Mouse (Mus musculus) embryonic facial prominence, embryonic 13.5 days (tissue): Measurements from ENCODE around the gene Pkd1. TPM values are rescaled to one million over a fixed set of nuclear protein-coding genes. Genes with fewer than 3 reads are reported as not detected.
A peak's percentile ranks its signal among the peaks of the same experiment; 100 is the strongest.

Experiments used
- ATAC-seq: fragments of 200-750 bp; cut with Nextera tagmentation; 2 replicates; pipeline ENCODE4 v1.8.0; 2017; ENCODE audit warnings: low read depth; ENCODE audit not compliant: insufficient number of reproducible peaks, insufficient read depth, low FRiP score, low TSS enrichment
- H3K27ac ChIP-seq: fragments of 300-500 bp; sonication (generic); 2 replicates; pipeline ENCODE4 v1.5.1; 2015; ENCODE audit warnings: moderate library complexity, mild to moderate bottlenecking, inconsistent platforms
- H3K27me3 ChIP-seq: fragments of 300-500 bp; sonication (generic); 2 replicates; pipeline ENCODE4 v1.6.1; 2015; ENCODE audit warnings: mild to moderate bottlenecking, inconsistent platforms
- H3K36me3 ChIP-seq: fragments of 300-500 bp; sonication (generic); 2 replicates; pipeline ENCODE4 v1.6.1; 2015; ENCODE audit warnings: mild to moderate bottlenecking, inconsistent platforms
- H3K4me1 ChIP-seq: fragments of 300-500 bp; sonication (generic); 2 replicates; pipeline ENCODE4 v1.6.1; 2015; ENCODE audit warnings: inconsistent platforms
- H3K4me2 ChIP-seq: fragments of 300-500 bp; sonication (generic); 2 replicates; pipeline ENCODE4 v1.6.1; 2015; ENCODE audit warnings: moderate library complexity, mild to moderate bottlenecking, inconsistent platforms
- H3K4me3 ChIP-seq: fragments of 300-500 bp; sonication (generic); 2 replicates; pipeline ENCODE4 v1.5.1; 2015; ENCODE audit warnings: mild to moderate bottlenecking, inconsistent platforms
- H3K9ac ChIP-seq: fragments of 300-500 bp; sonication (generic); 2 replicates; pipeline ENCODE4 v1.6.1; 2015; ENCODE audit warnings: mild to moderate bottlenecking, inconsistent platforms
- H3K9me3 ChIP-seq: fragments of 300-500 bp; sonication (generic); 2 replicates; pipeline ENCODE4 v1.6.1; 2016; ENCODE audit warnings: inconsistent platforms
- WGBS: fragments of 180-500 bp; shearing (Covaris S2); methylation state at CpG from one replicate; pipeline ENCODE4 v1.1.7; 2015; ENCODE audit warnings: mixed read lengths; 5-methylcytosine and 5-hydroxymethylcytosine counted together
- polyA plus RNA-seq: library from polyadenylated mRNA; unstranded; fragments of >200 nt; fragmentation: Nextera tagmentation; extraction: Ambion mirVana; gene quantifications from 2 replicates; pipeline ENCODE4 v1.2.1, GENCODE M21; 2015

Pkd1 gene
- polyA plus RNA-seq, 1 experiment from 2014 or later = 30.6 TPM

GRCm38 (mm10) chr17:24524734-24525133 lies 24.9 kb upstream of the Pkd1 start:
- H3K4me3 ChIP-seq = no peak overlapping the region
- peaks cover 26% of the 10 kb centered on the region for H3K4me1 ChIP-seq
- peak overlapping the region; percentile 90 for H3K9ac ChIP-seq
- no peak overlapping the region for H3K27ac ChIP-seq
- no peak for ATAC-seq
- WGBS = 74% methylated on average over 2 of the region's 2 CpGs
- no peaks in the 10 kb centered on the region for H3K9me3 ChIP-seq
- H3K27me3 ChIP-seq = no peaks in the 10 kb centered on the region
- H3K36me3 ChIP-seq = peaks cover 33% of the 10 kb centered on the region
- H3K4me2 ChIP-seq = no peak overlapping the region

DNA sequence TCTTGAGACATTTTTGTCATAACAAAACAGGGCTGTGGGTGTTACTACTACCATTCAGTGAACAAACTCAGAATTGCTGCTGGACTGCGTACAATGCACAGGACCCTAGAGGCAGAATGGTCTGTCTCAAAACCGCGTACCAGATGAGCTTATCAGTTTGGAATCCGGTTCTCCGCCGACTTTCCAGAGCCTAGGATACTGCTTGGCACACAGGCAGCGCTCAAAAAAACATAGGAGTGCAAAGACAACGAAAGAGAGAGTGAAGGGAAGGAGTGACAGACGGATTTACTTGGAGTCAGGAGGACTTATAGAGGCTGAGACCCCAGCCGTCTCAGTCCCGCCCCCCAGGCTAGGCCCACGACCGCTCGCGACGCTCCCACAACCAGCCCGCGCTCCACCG lies 22.3 kb upstream of the Pkd1 start:
- peak; percentile 20; the same call in 1 of the 2 replicates for ATAC-seq
- H3K4me2 ChIP-seq = peak overlapping the region; percentile 70
- peaks cover 28% of the 10 kb centered on the region for H3K36me3 ChIP-seq
- peak overlapping the region; percentile 87 for H3K27ac ChIP-seq
- peaks cover 52% of the 10 kb centered on the region for H3K4me1 ChIP-seq
- H3K9ac ChIP-seq = peak overlapping the region; percentile 90
- under 1% methylated on average over 19 of the region's 19 CpGs for WGBS
- peak overlapping the region; percentile 74 for H3K4me3 ChIP-seq
- no peaks in the 10 kb centered on the region for H3K27me3 ChIP-seq
- H3K9me3 ChIP-seq = no peaks in the 10 kb centered on the region

DNA sequence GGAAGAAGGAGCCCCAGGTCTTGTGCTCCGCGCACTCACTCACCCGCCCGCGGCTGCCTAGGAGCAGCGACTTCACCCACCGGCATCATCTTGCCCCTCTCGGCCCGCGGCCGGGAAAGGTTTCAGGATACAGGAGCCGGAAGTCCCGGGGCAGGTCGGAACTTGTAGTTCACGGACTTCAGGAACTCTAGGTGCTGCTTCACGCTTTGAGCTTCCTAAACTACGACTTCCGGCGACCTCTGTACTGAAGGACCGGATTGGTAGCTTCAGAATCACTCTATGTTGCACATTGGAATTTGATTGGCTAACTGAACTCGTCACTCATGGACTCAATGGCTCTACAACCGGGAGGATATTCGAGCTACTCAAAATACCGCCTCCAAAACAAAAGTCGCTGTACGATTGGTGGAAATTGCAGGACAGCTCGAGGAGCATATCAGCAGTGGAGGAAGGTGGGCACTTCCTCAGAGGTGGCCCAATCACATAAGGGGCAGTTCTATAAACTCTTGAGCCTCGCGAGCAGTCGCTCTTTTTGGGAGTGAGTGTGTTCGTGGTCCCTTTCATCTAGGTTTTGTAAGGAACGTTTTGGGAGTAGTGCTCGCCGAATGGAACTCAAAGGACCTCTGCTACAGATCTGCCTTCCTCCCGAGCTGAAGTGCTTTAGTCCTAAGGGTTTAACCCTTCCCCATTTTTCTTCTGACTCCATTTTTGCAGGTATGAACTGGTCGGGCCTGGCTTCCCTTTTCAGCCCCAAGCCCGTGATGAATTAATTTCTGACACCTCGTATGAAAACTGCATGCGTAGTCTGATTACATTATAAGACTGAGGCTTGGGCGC lies 21.7 kb upstream of the Pkd1 start, which contains the start of gene Traf7:
TSS of gene Traf7 (minus strand) at position 216 of the 837 bp plus-strand sequence.
- under 1% methylated on average over 40 of the region's 40 CpGs for WGBS
- no peaks in the 10 kb centered on the region for H3K27me3 ChIP-seq
- peak within 1 kb of the TSS; percentile 92 for H3K9ac ChIP-seq
- H3K27ac ChIP-seq = peak within 1 kb of the TSS; percentile 91
- peak; percentile 96 for ATAC-seq
- peaks cover 58% of the 10 kb centered on the region for H3K4me1 ChIP-seq
- H3K4me3 ChIP-seq = peak within 1 kb of the TSS; percentile 74
- peak within 1 kb of the TSS; percentile 77 for H3K4me2 ChIP-seq
- H3K36me3 ChIP-seq = peaks cover 28% of the 10 kb centered on the region
- H3K9me3 ChIP-seq = no peaks in the 10 kb centered on the region

- no peaks in the 10 kb centered on the region for H3K27me3 ChIP-seq
- no peak for ATAC-seq
- peak overlapping the region; percentile 92 for H3K9ac ChIP-seq
- H3K4me3 ChIP-seq = peak overlapping the region; percentile 74
- no peaks in the 10 kb centered on the region for H3K9me3 ChIP-seq
- whole genome bisulfite sequencing = under 1% methylated on average over 8 of the region's 8 CpGs
- H3K27ac ChIP-seq = peak overlapping the region; percentile 91
- peaks cover 64% of the 10 kb centered on the region for H3K4me1 ChIP-seq
- peak overlapping the region; percentile 77 for H3K4me2 ChIP-seq
- peaks cover 23% of the 10 kb centered on the region for H3K36me3 ChIP-seq
Measured at GRCm38 (mm10) chr17:24528560-24528918, 21.1 kb upstream of the Pkd1 start.

DNA sequence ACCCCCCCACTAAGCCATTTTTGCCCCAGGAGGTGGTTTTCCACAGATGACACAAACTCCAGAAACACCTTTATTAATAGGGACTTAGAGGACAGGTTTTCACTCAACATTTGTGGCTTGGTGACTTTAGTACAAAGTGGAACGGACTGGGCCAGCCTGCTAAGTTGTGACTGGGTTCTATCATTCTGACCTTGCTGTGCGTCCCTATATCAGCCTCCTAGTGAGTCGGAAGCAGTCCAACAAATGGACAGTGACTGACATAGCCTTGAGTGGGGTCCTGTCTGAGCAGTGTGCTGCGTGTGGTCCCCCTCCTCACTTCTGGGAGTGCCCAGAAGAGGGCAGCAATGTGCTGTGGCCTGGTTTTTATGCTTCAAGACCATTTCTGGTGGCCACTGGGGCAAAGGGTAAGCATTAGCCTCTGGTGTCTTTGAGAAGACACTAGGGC lies 20.6 kb upstream of the Pkd1 start:
- Histone ChIP-seq H3K4me1 (peaks cover 67% of the 10 kb centered on the region), H3K9me3 (no peaks in the 10 kb centered on the region), H3K36me3 (peaks cover 23% of the 10 kb centered on the region), H3K9ac (peak overlapping the region; percentile 92), H3K27me3 (no peaks in the 10 kb centered on the region), H3K4me2 (peak overlapping the region; percentile 77), H3K27ac (peak overlapping the region; percentile 91), H3K4me3 (peak overlapping the region; percentile 74)
- WGBS = 2% methylated on average over 4 of the region's 4 CpGs
- no peak for ATAC-seq

GRCm38 (mm10) chr17:24529883-24530282 lies 19.8 kb upstream of the Pkd1 start:
- Histone ChIP-seq H3K9me3 (no peaks in the 10 kb centered on the region), H3K9ac (peak overlapping the region; percentile 92), H3K4me2 (peak overlapping the region; percentile 77), H3K4me1 (peaks cover 67% of the 10 kb centered on the region), H3K27ac (peak overlapping the region; percentile 91), H3K36me3 (peaks cover 23% of the 10 kb centered on the region), H3K4me3 (peak overlapping the region; percentile 74), H3K27me3 (no peaks in the 10 kb centered on the region)
- no peak for ATAC-seq
- 23% methylated on average over 5 of the region's 5 CpGs for WGBS

- peaks cover 62% of the 10 kb centered on the region for H3K4me1 ChIP-seq
- WGBS = 25% methylated on average over 8 of the region's 8 CpGs
- peak overlapping the region; percentile 91; the same call in 1 of the 2 replicates for H3K27ac ChIP-seq
Measured at GRCm38 (mm10) chr17:24530361-24531050, 19.1 kb upstream of the Pkd1 start.

DNA sequence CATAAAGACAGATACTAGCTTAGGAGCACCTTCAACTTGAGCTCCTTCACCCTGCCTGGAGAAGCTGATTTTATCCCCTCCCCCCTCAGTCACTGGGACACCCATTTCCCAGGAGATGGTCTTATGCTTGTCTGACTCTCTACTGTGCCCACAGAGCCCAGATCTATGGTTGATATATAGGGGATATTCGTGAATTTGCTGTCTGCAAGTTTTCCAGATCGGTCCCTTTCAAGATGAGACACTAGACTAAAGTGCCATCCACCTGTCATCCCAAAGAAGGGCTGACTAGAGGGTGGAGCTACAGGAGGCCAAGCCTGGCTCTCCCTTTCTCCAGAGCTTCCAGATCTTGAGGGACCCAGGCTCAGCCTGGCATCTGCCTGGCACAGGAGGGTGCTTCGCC lies 18.6 kb upstream of the Pkd1 start:
- Histone ChIP-seq H3K9me3 (no peaks in the 10 kb centered on the region), H3K36me3 (peaks cover 19% of the 10 kb centered on the region), H3K4me1 (peaks cover 59% of the 10 kb centered on the region), H3K27me3 (no peaks in the 10 kb centered on the region), H3K27ac (no peak overlapping the region), H3K4me3 (no peak overlapping the region), H3K4me2 (no peak overlapping the region), H3K9ac (peak overlapping the region; percentile 47)
- ATAC-seq = no peak
- 69% methylated on average over 3 of the region's 3 CpGs for WGBS

More at GRCm38 (mm10) chr17:24530361-24531050, 19.1 kb upstream of the Pkd1 start:
- H3K4me3 ChIP-seq = peak overlapping the region; percentile 74
- H3K4me2 ChIP-seq = peak overlapping the region; percentile 77
- no peaks in the 10 kb centered on the region for H3K27me3 ChIP-seq
- H3K9ac ChIP-seq = peak overlapping the region; percentile 92
- peaks cover 20% of the 10 kb centered on the region for H3K36me3 ChIP-seq
- no peak for ATAC-seq
- H3K9me3 ChIP-seq = no peaks in the 10 kb centered on the region

- 75% methylated on average over 7 of the region's 7 CpGs for WGBS
- Histone ChIP-seq H3K4me2 (no peak overlapping the region), H3K9me3 (no peaks in the 10 kb centered on the region), H3K27ac (no peak overlapping the region), H3K27me3 (no peaks in the 10 kb centered on the region), H3K4me3 (no peak overlapping the region), H3K9ac (peak overlapping the region; percentile 47; the same call in 1 of the 2 replicates), H3K36me3 (peaks cover 19% of the 10 kb centered on the region), H3K4me1 (peaks cover 50% of the 10 kb centered on the region)
- no peak for ATAC-seq
Measured at GRCm38 (mm10) chr17:24532045-24532444, 17.6 kb upstream of the Pkd1 start.

DNA sequence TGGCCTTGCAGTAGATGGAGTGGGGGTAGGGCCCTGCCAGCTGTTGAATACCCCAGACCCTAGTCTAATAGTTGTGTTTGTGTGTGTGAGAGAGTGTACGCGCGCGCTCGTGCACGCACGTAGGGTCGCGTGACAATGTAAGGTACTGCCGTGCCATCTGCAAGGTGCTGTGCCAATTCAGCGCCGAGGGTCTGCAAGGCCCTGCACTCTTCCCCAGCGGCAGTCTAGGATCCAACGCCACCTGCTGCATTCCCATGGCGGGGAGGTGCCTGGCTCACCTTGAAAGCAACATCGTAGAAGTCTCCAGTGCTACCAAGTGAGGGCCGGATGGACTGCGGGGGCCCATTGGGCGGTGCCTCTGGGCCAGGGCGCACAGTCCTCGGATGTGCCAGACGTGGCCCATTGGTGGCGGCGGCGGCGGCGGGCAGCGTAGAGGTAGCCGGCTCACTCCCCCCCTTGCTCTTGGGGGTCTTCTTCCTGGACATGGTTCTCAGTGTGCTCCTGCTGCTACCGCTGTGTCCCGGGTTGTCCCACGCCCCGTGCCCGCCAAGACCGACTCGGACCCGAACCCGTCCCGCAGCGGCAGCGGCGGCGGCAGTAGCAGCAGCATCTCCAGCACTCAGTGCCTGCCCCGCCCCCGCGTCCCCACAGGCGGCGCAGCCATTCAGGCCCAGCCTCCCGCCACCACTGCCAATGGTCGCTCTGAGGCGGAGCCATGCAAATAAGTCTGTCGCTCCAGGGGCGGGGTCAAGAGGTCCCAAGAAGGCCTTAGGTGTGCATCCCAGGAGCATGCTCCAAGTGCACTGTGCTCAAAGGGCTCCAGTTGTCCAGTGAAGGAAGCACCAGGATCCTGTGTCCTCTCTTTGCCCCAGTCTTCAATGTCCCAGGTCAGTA lies 16.3 kb upstream of the Pkd1 start:
- Histone ChIP-seq H3K9me3 (no peaks in the 10 kb centered on the region), H3K36me3 (peaks cover 19% of the 10 kb centered on the region), H3K27me3 (no peaks in the 10 kb centered on the region), H3K9ac (peak overlapping the region; percentile 66), H3K4me3 (peak overlapping the region; percentile 41), H3K4me2 (peak overlapping the region; percentile 82), H3K4me1 (peaks cover 50% of the 10 kb centered on the region), H3K27ac (no peak overlapping the region; the same call in 1 of the 2 replicates)
- peak; percentile 67; the same call in 1 of the 2 replicates for ATAC-seq
- 8% methylated on average over 53 of the region's 53 CpGs for WGBS
